Mouse (Mus musculus) stomach, embryonic 14.5 days (tissue): ENCODE measurements around the gene Actc1. TPM values are rescaled to one million over a fixed set of nuclear protein-coding genes. Genes with fewer than 3 reads are reported as not detected.

ENCODE experiments used
- ATAC-seq: fragments of 200-750 bp; cut with Nextera tagmentation; 2 replicates; pipeline ENCODE4 v1.8.0; 2017; ENCODE audit warnings: low read depth, moderate TSS enrichment; ENCODE audit not compliant: insufficient number of reproducible peaks, insufficient read depth, low FRiP score
- H3K27ac ChIP-seq: fragments of 300-500 bp; sonication (generic); 2 replicates; pipeline ENCODE4 v1.5.1; 2014; ENCODE audit warnings: mild to moderate bottlenecking, low read length, moderate library complexity, mixed read lengths
- H3K27me3 ChIP-seq: fragments of 300-500 bp; sonication (generic); 2 replicates; pipeline ENCODE4 v1.6.1; 2014; ENCODE audit warnings: low read length, control low read depth, mixed read lengths; ENCODE audit not compliant: control insufficient read depth, insufficient read depth
- H3K36me3 ChIP-seq: fragments of 300-500 bp; sonication (generic); 2 replicates; pipeline ENCODE4 v1.6.1; 2014; ENCODE audit warnings: mild to moderate bottlenecking, control low read depth, low read length, moderate library complexity, mixed read lengths; ENCODE audit not compliant: control insufficient read depth, insufficient read depth
- H3K4me1 ChIP-seq: fragments of 300-500 bp; sonication (generic); 2 replicates; pipeline ENCODE4 v1.6.1; 2014; ENCODE audit warnings: low read length, control low read depth, mixed read lengths; ENCODE audit not compliant: control insufficient read depth, insufficient read depth
- H3K4me2 ChIP-seq: fragments of 300-500 bp; sonication (generic); replicated peaks from 2 replicates; pipeline ENCODE4 v1.6.1; 2014; ENCODE audit warnings: low read depth, low read length, control low read depth
- H3K4me3 ChIP-seq: fragments of 300-500 bp; sonication (generic); 2 replicates; pipeline ENCODE4 v1.5.1; 2014; ENCODE audit warnings: low read depth, low read length, control low read depth
- H3K9ac ChIP-seq: fragments of 300-500 bp; sonication (generic); replicated peaks from 2 replicates; pipeline ENCODE4 v1.6.1; 2014; ENCODE audit warnings: low read depth, mild to moderate bottlenecking, control low read depth, low read length, moderate library complexity, mixed read lengths
- H3K9me3 ChIP-seq: fragments of 300-500 bp; sonication (generic); 2 replicates; pipeline ENCODE4 v1.6.1; 2016; ENCODE audit warnings: low read depth, low read length, control low read depth; ENCODE audit not compliant: control insufficient read depth
- WGBS: fragments of 180-500 bp; shearing (Covaris S2); extraction: QIAGEN DNeasy Blood & Tissue Kit; methylation state at CpG from one replicate; pipeline ENCODE4 v1.1.7; 2014; 5-methylcytosine and 5-hydroxymethylcytosine counted together
- polyA plus RNA-seq: library from polyadenylated mRNA; unstranded; fragments of >200 nt; fragmentation: Nextera tagmentation; extraction: Ambion mirVana; gene quantifications from 2 replicates; pipeline ENCODE4 v1.2.1, GENCODE M21; 2014

Gene Actc1
- polyA plus RNA-seq, 1 experiment from 2014 or later = 43.6 TPM

- WGBS = 89% methylated on average over 1 of the region's 1 CpGs
- Histone ChIP-seq H3K9me3 (no peaks in the 10 kb centered on the region), H3K27me3 (no peaks in the 10 kb centered on the region), H3K4me3 (no peak overlapping the region), H3K36me3 (no peaks in the 10 kb centered on the region), H3K27ac (no peak overlapping the region), H3K9ac (no peak overlapping the region), H3K4me2 (no peak overlapping the region), H3K4me1 (peaks cover 4% of the 10 kb centered on the region; the same call in 1 of the 2 replicates)
- ATAC-seq = no peak
Measured at GRCm38 (mm10) chr2:114094696-114095095, 41.3 kb upstream of the Actc1 start.

- 51% methylated on average over 9 of the region's 9 CpGs for WGBS
- H3K4me2 ChIP-seq = no peak overlapping the region
- ATAC-seq = no peak
Measured at GRCm38 (mm10) chr2:114093577-114093976, 40.2 kb upstream of the Actc1 start.

GRCm38 (mm10) chr2:114089862-114090261 lies 36.5 kb upstream of the Actc1 start:
- Histone ChIP-seq H3K4me3 (no peak overlapping the region), H3K4me2 (no peak overlapping the region), H3K4me1 (peaks cover 4% of the 10 kb centered on the region; the same call in 1 of the 2 replicates), H3K27me3 (no peaks in the 10 kb centered on the region), H3K36me3 (no peaks in the 10 kb centered on the region), H3K27ac (no peak overlapping the region), H3K9me3 (no peaks in the 10 kb centered on the region), H3K9ac (no peak overlapping the region)
- WGBS = 87% methylated on average over 3 of the region's 3 CpGs
- no peak for ATAC-seq

More at GRCm38 (mm10) chr2:114093577-114093976, 40.2 kb upstream of the Actc1 start:
- Histone ChIP-seq H3K36me3 (no peaks in the 10 kb centered on the region), H3K9me3 (no peaks in the 10 kb centered on the region), H3K4me1 (peaks cover 4% of the 10 kb centered on the region; the same call in 1 of the 2 replicates), H3K27ac (no peak overlapping the region), H3K9ac (no peak overlapping the region), H3K4me3 (no peak overlapping the region), H3K27me3 (no peaks in the 10 kb centered on the region)

GRCm38 (mm10) chr2:114087271-114087670 lies 33.9 kb upstream of the Actc1 start:
- 71% methylated on average over 1 of the region's 1 CpGs for WGBS

GRCm38 (mm10) chr2:114071876-114072275 lies 18.5 kb upstream of the Actc1 start:
- 81% methylated on average over 2 of the region's 2 CpGs for WGBS
- Histone ChIP-seq H3K9me3 (no peaks in the 10 kb centered on the region), H3K9ac (no peak overlapping the region), H3K27ac (no peak overlapping the region), H3K36me3 (no peaks in the 10 kb centered on the region), H3K4me3 (no peak overlapping the region), H3K4me1 (no peaks in the 10 kb centered on the region), H3K4me2 (no peak overlapping the region), H3K27me3 (no peaks in the 10 kb centered on the region)
- no peak for ATAC-seq

More at GRCm38 (mm10) chr2:114087271-114087670, 33.9 kb upstream of the Actc1 start:
- no peaks in the 10 kb centered on the region for H3K4me1 ChIP-seq
- no peak for ATAC-seq
- no peak overlapping the region for H3K4me3 ChIP-seq
- H3K9me3 ChIP-seq = no peaks in the 10 kb centered on the region
- H3K4me2 ChIP-seq = no peak overlapping the region
- H3K9ac ChIP-seq = no peak overlapping the region
- no peaks in the 10 kb centered on the region for H3K36me3 ChIP-seq
- H3K27ac ChIP-seq = no peak overlapping the region
- H3K27me3 ChIP-seq = no peaks in the 10 kb centered on the region

- Histone ChIP-seq H3K27me3 (no peaks in the 10 kb centered on the region), H3K4me3 (no peak overlapping the region), H3K4me1 (no peaks in the 10 kb centered on the region), H3K9me3 (no peaks in the 10 kb centered on the region), H3K36me3 (no peaks in the 10 kb centered on the region), H3K27ac (no peak overlapping the region), H3K4me2 (no peak overlapping the region), H3K9ac (no peak overlapping the region)
- 73% methylated on average over 3 of the region's 3 CpGs for WGBS
- no peak for ATAC-seq
Measured at GRCm38 (mm10) chr2:114066226-114066625, 12.9 kb upstream of the Actc1 start.

- no peak overlapping the region for H3K9ac ChIP-seq
- no peaks in the 10 kb centered on the region for H3K4me1 ChIP-seq
- WGBS = 61% methylated on average over 2 of the region's 2 CpGs
- no peak for ATAC-seq
- no peak overlapping the region for H3K27ac ChIP-seq
- no peaks in the 10 kb centered on the region for H3K9me3 ChIP-seq
- no peaks in the 10 kb centered on the region for H3K36me3 ChIP-seq
- no peaks in the 10 kb centered on the region for H3K27me3 ChIP-seq
- H3K4me2 ChIP-seq = no peak overlapping the region
- H3K4me3 ChIP-seq = no peak overlapping the region
Measured at GRCm38 (mm10) chr2:114064004-114064403, 10.7 kb upstream of the Actc1 start.

GRCm38 (mm10) chr2:114060071-114060591 lies 6.8 kb upstream of the Actc1 start:
- Histone ChIP-seq H3K4me3 (no peak overlapping the region), H3K27me3 (no peaks in the 10 kb centered on the region), H3K9ac (no peak overlapping the region), H3K4me2 (no peak overlapping the region), H3K36me3 (no peaks in the 10 kb centered on the region), H3K4me1 (peaks cover 4% of the 10 kb centered on the region; the same call in 1 of the 2 replicates), H3K27ac (no peak overlapping the region), H3K9me3 (no peaks in the 10 kb centered on the region)
- WGBS = 46% methylated on average over 6 of the region's 6 CpGs
- no peak for ATAC-seq

GRCm38 (mm10) chr2:114059608-114060007 lies 6.3 kb upstream of the Actc1 start:
- H3K27me3 ChIP-seq = no peaks in the 10 kb centered on the region
- no peak overlapping the region for H3K4me2 ChIP-seq
- no peak overlapping the region for H3K4me3 ChIP-seq
- peaks cover 4% of the 10 kb centered on the region; the same call in 1 of the 2 replicates for H3K4me1 ChIP-seq
- H3K9ac ChIP-seq = no peak overlapping the region
- ATAC-seq = no peak
- H3K9me3 ChIP-seq = no peaks in the 10 kb centered on the region
- no peak overlapping the region for H3K27ac ChIP-seq
- no peaks in the 10 kb centered on the region for H3K36me3 ChIP-seq
- 70% methylated on average over 1 of the region's 1 CpGs for WGBS
